Mouse (Mus musculus) lung, embryonic 14.5 days (tissue): ENCODE results near the gene Bbs9. TPM values are rescaled to one million over a fixed set of nuclear protein-coding genes. Genes with fewer than 3 reads are reported as not detected.

Experiments
- ATAC-seq: fragments of 200-750 bp; cut with Nextera tagmentation; 2 replicates; pipeline ENCODE4 v1.8.0; 2017; ENCODE audit warnings: mild to moderate bottlenecking, moderate TSS enrichment, moderate library complexity; ENCODE audit not compliant: insufficient read depth
- DNase-seq: peaks from one replicate; pipeline ENCODE4 v3.0.0-alpha.2; 2015
- H3K27ac ChIP-seq: fragments of 300-500 bp; sonication (generic); 2 replicates; pipeline ENCODE4 v1.5.1; 2014; ENCODE audit warnings: low read depth, mild to moderate bottlenecking, moderate library complexity
- H3K27me3 ChIP-seq: fragments of 300-500 bp; sonication (generic); 2 replicates; pipeline ENCODE4 v1.6.1; 2014; ENCODE audit warnings: low read length, control low read depth; ENCODE audit not compliant: insufficient read depth
- H3K36me3 ChIP-seq: fragments of 300-500 bp; sonication (generic); 2 replicates; pipeline ENCODE4 v1.6.1; 2014; ENCODE audit warnings: control low read depth; ENCODE audit not compliant: insufficient read depth
- H3K4me1 ChIP-seq: fragments of 300-500 bp; sonication (generic); 2 replicates; pipeline ENCODE4 v1.6.1; 2014; ENCODE audit warnings: antibody characterized with exemption, control low read depth; ENCODE audit not compliant: insufficient read depth
- H3K4me2 ChIP-seq: fragments of 300-500 bp; sonication (generic); 2 replicates; pipeline ENCODE4 v1.6.1; 2014; ENCODE audit warnings: mild to moderate bottlenecking
- H3K4me3 ChIP-seq: fragments of 300-500 bp; sonication (generic); 2 replicates; pipeline ENCODE4 v1.5.1; 2014; ENCODE audit warnings: low read depth, low read length
- H3K9ac ChIP-seq: fragments of 300-500 bp; sonication (generic); 2 replicates; pipeline ENCODE4 v1.6.1; 2014
- H3K9me3 ChIP-seq: fragments of 300-500 bp; sonication (generic); 2 replicates; pipeline ENCODE4 v1.6.1; 2016; ENCODE audit warnings: low read depth, low read length, control low read depth
- CTCF ChIP-seq: IDR thresholded peaks from 2 replicates; pipeline ENCODE4 v1.5.1; 2016; ENCODE audit warnings: antibody characterized with exemption, low read depth
- WGBS: fragments of 180-500 bp; shearing (Covaris S2); extraction: QIAGEN DNeasy Blood & Tissue Kit; methylation state at CpG from one replicate; pipeline ENCODE4 v1.1.7; 2014; 5-methylcytosine and 5-hydroxymethylcytosine counted together
- polyA plus RNA-seq: library from polyadenylated mRNA; unstranded; fragments of >200 nt; fragmentation: Nextera tagmentation; extraction: Ambion mirVana; gene quantifications from 2 replicates; pipeline ENCODE4 v1.2.1, GENCODE M21; 2014

The Bbs9 gene
- 12.5 and 17.1 TPM in 2 replicates for polyA plus RNA-seq

- Histone ChIP-seq H3K27ac (peak within 1 kb of the TSS; percentile 45), H3K4me1 (no peaks in the 10 kb centered on the region), H3K4me3 (peak within 1 kb of the TSS; percentile 61), H3K9me3 (no peaks in the 10 kb centered on the region), H3K4me2 (peak within 1 kb of the TSS; percentile 66), H3K9ac (peak within 1 kb of the TSS; percentile 61), H3K27me3 (no peaks in the 10 kb centered on the region), H3K36me3 (no peaks in the 10 kb centered on the region)
- DNase-seq (peak; percentile 95), ATAC-seq (peak; percentile 100)
- under 1% methylated on average over 25 of the region's 25 CpGs for WGBS
- TF ChIP-seq CTCF, result no peak
Measured at GRCm38 (mm10) chr9:22475424-22475868, at the start of gene Bbs9. TSS of gene Bbs9 (plus strand) at chr9:22475715.

- Histone ChIP-seq H3K4me2 (no peak overlapping the region), H3K4me3 (no peak overlapping the region), H3K4me1 (0 out of 2 replicates have a peak, but pooled peaks cover 5% of the 10 kb centered on the region), H3K9me3 (no peaks in the 10 kb centered on the region), H3K27me3 (no peaks in the 10 kb centered on the region), H3K36me3 (no peaks in the 10 kb centered on the region), H3K27ac (no peak overlapping the region), H3K9ac (no peak overlapping the region)
- WGBS, result 58% methylated on average over 3 of the region's 4 CpGs
- ATAC-seq (no peak), DNase-seq (no peak)
- TF ChIP-seq CTCF, result no peak
Measured at GRCm38 (mm10) chr9:22428028-22428665, 47.4 kb upstream of the Bbs9 start.

- ATAC-seq, result no peak
- TF ChIP-seq CTCF, result no peak
- H3K4me1 ChIP-seq, result 0 out of 2 replicates have a peak, but pooled peaks cover 5% of the 10 kb centered on the region
- no peak overlapping the region for H3K4me3 ChIP-seq
- H3K36me3 ChIP-seq, result no peaks in the 10 kb centered on the region
- no peaks in the 10 kb centered on the region for H3K27me3 ChIP-seq
- no peak for DNase-seq
- no peak overlapping the region for H3K4me2 ChIP-seq
- no peak overlapping the region for H3K9ac ChIP-seq
- H3K27ac ChIP-seq, result no peak overlapping the region
- 71% methylated on average over 14 of the region's 14 CpGs for WGBS
- H3K9me3 ChIP-seq, result no peaks in the 10 kb centered on the region
Measured at GRCm38 (mm10) chr9:22428666-22429410, 46.7 kb upstream of the Bbs9 start.

- 0 out of 2 replicates have a peak, but pooled peaks cover 5% of the 10 kb centered on the region for H3K4me1 ChIP-seq
- TF ChIP-seq CTCF, result no peak
- no peaks in the 10 kb centered on the region for H3K9me3 ChIP-seq
- no peak overlapping the region for H3K4me3 ChIP-seq
- peak; percentile 73 for DNase-seq
- 38% methylated on average over 15 of the region's 15 CpGs for WGBS
- peak overlapping the region; percentile 35 for H3K4me2 ChIP-seq
- no peak overlapping the region for H3K9ac ChIP-seq
- no peaks in the 10 kb centered on the region for H3K36me3 ChIP-seq
- no peaks in the 10 kb centered on the region for H3K27me3 ChIP-seq
- ATAC-seq, result peak; percentile 78; the same call in 1 of the 2 replicates
- no peak overlapping the region for H3K27ac ChIP-seq
Measured at GRCm38 (mm10) chr9:22429533-22430241, 45.8 kb upstream of the Bbs9 start.

GRCm38 (mm10) chr9:22430315-22430840 lies 45.1 kb upstream of the Bbs9 start:
- peak overlapping the region; percentile 35 for H3K4me2 ChIP-seq
- no peaks in the 10 kb centered on the region for H3K9me3 ChIP-seq
- no peak overlapping the region for H3K9ac ChIP-seq
- H3K4me3 ChIP-seq, result no peak overlapping the region
- peak; percentile 42; the same call in 1 of the 2 replicates for ATAC-seq
- no peaks in the 10 kb centered on the region for H3K27me3 ChIP-seq
- DNase-seq, result peak; percentile 24
- no peak for TF ChIP-seq CTCF
- no peaks in the 10 kb centered on the region for H3K36me3 ChIP-seq
- H3K4me1 ChIP-seq, result 0 out of 2 replicates have a peak, but pooled peaks cover 5% of the 10 kb centered on the region
- WGBS, result 20% methylated on average over 5 of the region's 5 CpGs
- H3K27ac ChIP-seq, result no peak overlapping the region

GRCm38 (mm10) chr9:22433221-22433620 lies 42.3 kb upstream of the Bbs9 start:
- H3K4me2 ChIP-seq, result no peak overlapping the region
- no peaks in the 10 kb centered on the region for H3K9me3 ChIP-seq
- no peak for TF ChIP-seq CTCF
- 81% methylated on average over 2 of the region's 2 CpGs for WGBS
- H3K36me3 ChIP-seq, result no peaks in the 10 kb centered on the region
- 0 out of 2 replicates have a peak, but pooled peaks cover 5% of the 10 kb centered on the region for H3K4me1 ChIP-seq
- no peaks in the 10 kb centered on the region for H3K27me3 ChIP-seq
- no peak overlapping the region for H3K27ac ChIP-seq
- no peak for DNase-seq
- H3K9ac ChIP-seq, result no peak overlapping the region
- ATAC-seq, result no peak
- no peak overlapping the region for H3K4me3 ChIP-seq
